Mouse (Mus musculus): ENCODE results near the gene Duox1. TPM values are rescaled to one million over a fixed set of nuclear protein-coding genes. Genes with fewer than 3 reads are reported as not detected.
"Not testable (repeated sequence)": the region's sequence is repeated elsewhere in the genome, so short reads cannot be mapped to it uniquely, and the experiment has no call there.

Gene Duox1
- polyA plus RNA-seq, 1 experiment, result not detected

DNA sequence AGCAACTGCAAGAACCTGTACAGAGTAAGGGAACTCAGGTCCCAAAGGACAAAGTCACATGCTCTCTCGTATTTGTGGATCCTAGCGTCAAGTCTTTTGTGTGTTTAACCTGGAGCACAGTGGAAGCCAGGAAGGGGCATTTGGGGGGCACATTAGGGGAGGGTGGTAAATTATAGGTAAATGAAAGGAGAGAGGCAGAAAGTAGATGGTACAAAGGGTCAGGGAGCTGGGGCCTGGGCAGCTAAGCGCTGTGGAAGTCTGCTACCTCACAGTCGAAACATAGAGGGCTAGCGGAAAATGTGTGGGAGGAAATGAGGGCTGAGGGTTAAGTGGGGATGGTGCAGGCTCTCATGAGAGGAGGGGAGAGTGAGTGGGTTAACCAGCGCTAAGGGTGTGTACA lies 66.6 kb downstream of the Duox1 start:
- TF ChIP-seq EP300 (IDR thresholded peaks at IDR 0.05; ENCODE audit: insufficient read depth, low read depth, low read length) (no peak), POLR2A (IDR thresholded peaks at IDR 0.05; ENCODE audit: insufficient read depth, low read length) (no peak), CTCF (IDR thresholded peaks at IDR 0.05; ENCODE audit: low read depth, low read length) (no peak)
- Histone ChIP-seq H3K9ac (ENCODE audit: low read depth, poor library complexity, severe bottlenecking) (no peak overlapping the region), H3K9me3 (replicated peaks; ENCODE audit: control insufficient read depth, insufficient read depth, low read length, poor library complexity, severe bottlenecking) (no peaks in the 10 kb centered on the region), H3K4me1 (ENCODE audit: control insufficient read depth, insufficient read depth, low read length) (no peaks in the 10 kb centered on the region), H3K36me3 (ENCODE audit: control insufficient read depth, insufficient read depth, low read length, poor library complexity, severe bottlenecking) (no peaks in the 10 kb centered on the region), H3K4me3 (ENCODE audit: low read depth, low read length) (no peak overlapping the region), H3K27ac (ENCODE audit: insufficient read depth, low read length) (no peak overlapping the region), H3K27me3 (ENCODE audit: control insufficient read depth, insufficient read depth, low read length, poor library complexity, severe bottlenecking) (no peaks in the 10 kb centered on the region)

DNA sequence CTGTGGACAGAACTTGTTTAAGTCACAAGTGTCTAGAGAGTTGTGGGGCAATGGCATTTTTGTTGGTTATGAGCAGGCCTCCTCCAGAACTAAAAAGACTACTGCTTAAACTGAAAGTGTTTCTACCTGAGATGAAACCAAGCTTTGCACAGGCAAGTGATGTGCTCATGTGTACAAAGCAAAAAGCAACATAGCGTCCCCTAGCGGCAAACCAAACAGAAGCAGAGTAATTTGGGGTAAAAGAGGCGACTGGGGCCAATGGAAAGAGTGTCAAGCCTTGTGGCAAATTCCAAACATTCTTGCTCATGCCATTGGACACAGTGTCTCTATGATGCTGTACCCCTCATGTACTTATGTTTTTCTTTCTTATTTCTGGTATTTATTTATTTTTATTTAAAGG lies 69.6 kb downstream of the Duox1 start:
- no peaks in the 10 kb centered on the region; the same call in 1 of the 2 replicates for H3K9me3 ChIP-seq (replicated peaks; ENCODE audit: control insufficient read depth, insufficient read depth, low read length, poor library complexity, severe bottlenecking)
- H3K36me3 ChIP-seq (ENCODE audit: control insufficient read depth, insufficient read depth, low read length, poor library complexity, severe bottlenecking), result no peaks in the 10 kb centered on the region
- no peak overlapping the region for H3K9ac ChIP-seq (ENCODE audit: low read depth, poor library complexity, severe bottlenecking)
- no peaks in the 10 kb centered on the region for H3K27me3 ChIP-seq (ENCODE audit: control insufficient read depth, insufficient read depth, low read length, poor library complexity, severe bottlenecking)
- TF ChIP-seq POLR2A (IDR thresholded peaks at IDR 0.05; ENCODE audit: insufficient read depth, low read length), result no peak
- TF ChIP-seq EP300 (IDR thresholded peaks at IDR 0.05; ENCODE audit: insufficient read depth, low read depth, low read length), result no peak
- TF ChIP-seq CTCF (IDR thresholded peaks at IDR 0.05; ENCODE audit: low read depth, low read length), result no peak
- no peak overlapping the region for H3K27ac ChIP-seq (ENCODE audit: insufficient read depth, low read length)
- H3K4me3 ChIP-seq (ENCODE audit: low read depth, low read length), result no peak overlapping the region
- H3K4me1 ChIP-seq (ENCODE audit: control insufficient read depth, insufficient read depth, low read length), result no peaks in the 10 kb centered on the region

DNA sequence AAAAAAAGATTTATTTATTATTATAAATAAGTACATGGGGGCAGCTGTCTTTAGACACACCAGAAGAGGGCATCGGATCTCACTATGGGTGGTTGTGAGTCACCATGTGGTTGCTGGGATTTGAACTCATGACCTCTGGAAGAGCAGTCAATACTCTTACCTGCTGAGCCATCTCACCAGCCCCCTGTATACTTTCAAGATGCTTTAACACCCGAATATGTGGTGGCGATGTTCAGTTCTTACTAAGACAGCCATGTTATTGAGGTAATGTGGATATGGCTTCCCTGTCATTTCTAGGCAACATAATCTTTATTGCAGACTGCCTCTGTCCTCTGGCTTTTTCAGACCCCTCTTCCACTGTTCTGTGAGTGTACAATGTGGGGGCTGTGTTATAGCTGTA lies 71.7 kb downstream of the Duox1 start:
- not testable (repeated sequence) for H3K9ac ChIP-seq (ENCODE audit: low read depth, poor library complexity, severe bottlenecking); H3K27me3 ChIP-seq (ENCODE audit: control insufficient read depth, insufficient read depth, low read length, poor library complexity, severe bottlenecking); H3K9me3 ChIP-seq (replicated peaks; ENCODE audit: control insufficient read depth, insufficient read depth, low read length, poor library complexity, severe bottlenecking); H3K4me3 ChIP-seq (ENCODE audit: low read depth, low read length); H3K27ac ChIP-seq (ENCODE audit: insufficient read depth, low read length); H3K4me1 ChIP-seq (ENCODE audit: control insufficient read depth, insufficient read depth, low read length); H3K36me3 ChIP-seq (ENCODE audit: control insufficient read depth, insufficient read depth, low read length, poor library complexity, severe bottlenecking)

DNA sequence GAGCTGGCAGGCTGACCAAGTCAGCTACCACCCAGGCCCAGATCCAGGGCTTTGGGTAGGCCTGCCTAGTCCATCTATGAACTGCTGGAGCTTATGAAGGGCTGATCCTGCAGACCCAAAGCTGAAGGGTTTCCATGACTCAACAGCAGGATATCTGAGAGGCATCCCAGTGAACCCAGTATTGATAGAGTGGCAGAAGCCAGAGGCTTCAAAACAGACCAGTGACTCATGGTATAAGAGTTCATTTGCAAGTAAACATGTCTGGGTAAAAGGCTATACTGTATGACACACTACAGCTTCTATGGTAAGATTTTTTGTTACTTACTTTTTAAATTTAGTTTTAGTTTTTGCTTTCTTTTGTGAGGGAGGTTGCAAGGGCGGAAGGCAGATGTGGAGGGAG lies 80.7 kb downstream of the Duox1 start:
- H3K36me3 ChIP-seq (ENCODE audit: control insufficient read depth, insufficient read depth, low read length, poor library complexity, severe bottlenecking), result no peaks in the 10 kb centered on the region
- no peaks in the 10 kb centered on the region for H3K4me1 ChIP-seq (ENCODE audit: control insufficient read depth, insufficient read depth, low read length)
- H3K27ac ChIP-seq (ENCODE audit: insufficient read depth, low read length), result no peak overlapping the region
- H3K9me3 ChIP-seq (replicated peaks; ENCODE audit: control insufficient read depth, insufficient read depth, low read length, poor library complexity, severe bottlenecking), result no peaks in the 10 kb centered on the region
- H3K27me3 ChIP-seq (ENCODE audit: control insufficient read depth, insufficient read depth, low read length, poor library complexity, severe bottlenecking), result no peaks in the 10 kb centered on the region
- H3K9ac ChIP-seq (ENCODE audit: low read depth, poor library complexity, severe bottlenecking), result no peak overlapping the region
- no peak overlapping the region for H3K4me3 ChIP-seq (ENCODE audit: low read depth, low read length)
- no peak for TF ChIP-seq POLR2A (IDR thresholded peaks at IDR 0.05; ENCODE audit: insufficient read depth, low read length)
- no peak for TF ChIP-seq EP300 (IDR thresholded peaks at IDR 0.05; ENCODE audit: insufficient read depth, low read depth, low read length)
- no peak for TF ChIP-seq CTCF (IDR thresholded peaks at IDR 0.05; ENCODE audit: low read depth, low read length)

Other genes starting within 250 kb of the Duox1 start
- gene Spg11, start 197.3 kb upstream of the Duox1 start, polyA plus RNA-seq (2011; ENCODE audit: insufficient read depth, insufficient read length, low read depth, missing spikeins), result 31.5 and 33.3 TPM in 2 replicates
- 116 and 119 TPM in 2 replicates for gene B2m, start 168.0 kb upstream of the Duox1 start, polyA plus RNA-seq (2011; ENCODE audit: insufficient read depth, insufficient read length, low read depth, missing spikeins)
- gene Trim69, start 155.0 kb upstream of the Duox1 start, polyA plus RNA-seq (2011; ENCODE audit: insufficient read depth, insufficient read length, low read depth, missing spikeins), result 0.43 TPM in 1 of 2 replicates, not detected in the other
- gene Patl2, start 129.5 kb upstream of the Duox1 start, polyA plus RNA-seq (2011; ENCODE audit: insufficient read depth, insufficient read length, low read depth, missing spikeins), result 2.5 and 3.1 TPM in 2 replicates
- 0.43 and 0.60 TPM in 2 replicates for gene Terb2, start 129.4 kb upstream of the Duox1 start, polyA plus RNA-seq (2011; ENCODE audit: insufficient read depth, insufficient read length, low read depth, missing spikeins)
- gene Sord, start 80.9 kb upstream of the Duox1 start, polyA plus RNA-seq (2011; ENCODE audit: insufficient read depth, insufficient read length, low read depth, missing spikeins), result 30.0 and 30.5 TPM in 2 replicates
- gene Duox2, start 17.2 kb upstream of the Duox1 start, polyA plus RNA-seq (2011; ENCODE audit: insufficient read depth, insufficient read length, low read depth, missing spikeins), result not detected in 2 replicates
- not detected in 2 replicates for gene Duoxa2, start 16.8 kb upstream of the Duox1 start, polyA plus RNA-seq (2011; ENCODE audit: insufficient read depth, insufficient read length, low read depth, missing spikeins)
- not detected in 2 replicates for gene Duoxa1, start 1.9 kb upstream of the Duox1 start, polyA plus RNA-seq (2011; ENCODE audit: insufficient read depth, insufficient read length, low read depth, missing spikeins)
- gene Shf, start 53.5 kb downstream of the Duox1 start, polyA plus RNA-seq (2011; ENCODE audit: insufficient read depth, insufficient read length, low read depth, missing spikeins), result 3.7 and 6.0 TPM in 2 replicates
- gene Slc28a2, start 110.8 kb downstream of the Duox1 start, polyA plus RNA-seq (2011; ENCODE audit: insufficient read depth, insufficient read length, low read depth, missing spikeins), result not detected in 2 replicates
- not detected in 2 replicates for gene Gm14085, start 169.3 kb downstream of the Duox1 start, polyA plus RNA-seq (2011; ENCODE audit: insufficient read depth, insufficient read length, low read depth, missing spikeins)

All from ES-Bruce4 (cell line).